Mouse (Mus musculus): ENCODE data around the gene Eef2.
A peak's percentile ranks its signal among the peaks of the same experiment; 100 is the strongest.

Eef2 gene

GRCm38 (mm10) chr10:81176466-81177271 lies at the start of gene Eef2:
Eef2 (plus strand) TSS chr10:81176631.
- peak; percentile 98 for DNase-seq

- no peak for DNase-seq
These were observed 42.2 kb upstream of the Eef2 start for GRCm38 (mm10) chr10:81134181-81134587.

GRCm38 (mm10) chr10:81134966-81135681 lies 41.3 kb upstream of the Eef2 start, which contains the start of gene Zbtb7a:
Zbtb7a (plus strand) TSS chr10:81135220.
- DNase-seq, result peak; percentile 72

GRCm38 (mm10) chr10:81135831-81136705 lies 40.4 kb upstream of the Eef2 start:
- peak; percentile 74 for DNase-seq

- peak; percentile 76 for DNase-seq
These were observed 39.7 kb upstream of the Eef2 start for GRCm38 (mm10) chr10:81136706-81137231.

- peak; percentile 99 for DNase-seq
These were observed 38.9 kb upstream of the Eef2 start for GRCm38 (mm10) chr10:81137252-81138130.

- DNase-seq, result peak; percentile 51
These were observed 38.2 kb upstream of the Eef2 start for GRCm38 (mm10) chr10:81138131-81138782.

- no peak for DNase-seq
These were observed 37.5 kb upstream of the Eef2 start for GRCm38 (mm10) chr10:81138821-81139528.

- DNase-seq, result no peak
These were observed 36.9 kb upstream of the Eef2 start for GRCm38 (mm10) chr10:81139529-81139846.

GRCm38 (mm10) chr10:81140005-81140404 lies 36.4 kb upstream of the Eef2 start:
- no peak for DNase-seq

GRCm38 (mm10) chr10:81140717-81141454 lies 35.5 kb upstream of the Eef2 start:
- no peak for DNase-seq

- no peak for DNase-seq
These were observed 34.8 kb upstream of the Eef2 start for GRCm38 (mm10) chr10:81141455-81142210.

- no peak for DNase-seq
These were observed 33.9 kb upstream of the Eef2 start for GRCm38 (mm10) chr10:81142551-81142981.

GRCm38 (mm10) chr10:81143157-81143633 lies 33.2 kb upstream of the Eef2 start:
- no peak for DNase-seq

GRCm38 (mm10) chr10:81143845-81144437 lies 32.5 kb upstream of the Eef2 start:
- DNase-seq, result no peak

GRCm38 (mm10) chr10:81144667-81145066 lies 31.8 kb upstream of the Eef2 start:
- DNase-seq, result no peak

GRCm38 (mm10) chr10:81145307-81145706 lies 31.1 kb upstream of the Eef2 start:
- no peak for DNase-seq

- DNase-seq, result no peak
These were observed 30.7 kb upstream of the Eef2 start for GRCm38 (mm10) chr10:81145778-81146177.
